27 mouse cellular contexts compared by ENCODE assay signal in genomic region chr4:4699102-4699501, GRCm38 (mm10).
"Had no signal": no experiment of that assay in that cellular context is flagged by ENCODE, and none has a peak within 500 bp of the region (broad histone marks: within the 10 kb centered on the region; RNA-seq: fewer than 3 reads in every experiment).

No protein-coding gene starts in this region.

- H3K36me3 ChIP-seq: heart, embryonic 13.5 days; heart, embryonic 15.5 days; hindbrain, embryonic 13.5 days; hindbrain, embryonic 15.5 days; kidney, embryonic 15.5 days; limb, embryonic 13.5 days; limb, embryonic 15.5 days; liver, embryonic 12.5 days had no signal

- H3K4me2 ChIP-seq: heart, embryonic 11.5 days; heart, embryonic 13.5 days; heart, embryonic 15.5 days; hindbrain, embryonic 13.5 days; hindbrain, embryonic 15.5 days; kidney, embryonic 15.5 days; limb, embryonic 13.5 days; limb, embryonic 15.5 days; liver, embryonic 12.5 days had no signal

- H3K27ac ChIP-seq: heart, adult 2 months; heart, embryonic 13.5 days; heart, embryonic 15.5 days; hindbrain, embryonic 13.5 days; hindbrain, embryonic 15.5 days; hindbrain, postnatal 0 days; kidney, embryonic 15.5 days; kidney, postnatal 0 days; limb, embryonic 13.5 days; limb, embryonic 15.5 days; liver, embryonic 12.5 days; liver, embryonic 14.5 days had no signal

- H3K9me3 ChIP-seq: heart, embryonic 13.5 days; heart, embryonic 15.5 days; hindbrain, embryonic 13.5 days; hindbrain, embryonic 15.5 days; kidney, embryonic 15.5 days; limb, embryonic 13.5 days; limb, embryonic 15.5 days; liver, embryonic 12.5 days had no signal

- H3K4me3 ChIP-seq: heart, adult 2 months; heart, embryonic 13.5 days; heart, embryonic 15.5 days; hindbrain, embryonic 13.5 days; hindbrain, embryonic 15.5 days; kidney, embryonic 15.5 days; limb, embryonic 13.5 days; limb, embryonic 15.5 days; liver, embryonic 12.5 days had no signal

- H3K4me1 ChIP-seq: heart, embryonic 13.5 days; heart, embryonic 15.5 days; hindbrain, embryonic 13.5 days; hindbrain, embryonic 15.5 days; kidney, embryonic 15.5 days; limb, embryonic 13.5 days; limb, embryonic 15.5 days; liver, embryonic 12.5 days had no signal

- ATAC-seq: hindbrain, postnatal 0 days; intestine, embryonic 16.5 days; liver, embryonic 12.5 days had no signal

- H3K27me3 ChIP-seq: heart, embryonic 13.5 days; heart, embryonic 15.5 days; hindbrain, embryonic 13.5 days; hindbrain, embryonic 15.5 days; kidney, embryonic 15.5 days; limb, embryonic 13.5 days; limb, embryonic 15.5 days; liver, embryonic 12.5 days had no signal

- H3K9ac ChIP-seq: heart, embryonic 13.5 days; heart, embryonic 15.5 days; hindbrain, embryonic 13.5 days; hindbrain, embryonic 15.5 days; kidney, embryonic 15.5 days; limb, embryonic 13.5 days; limb, embryonic 15.5 days; liver, embryonic 12.5 days; liver, embryonic 14.5 days had no signal

- DNase-seq: gastrocnemius, postnatal 14 days; gastrocnemius, postnatal 36 days; heart, adult 11 months; heart, adult 2 months; heart, postnatal 14 days; heart, postnatal 36 days; kidney, adult 11 months; kidney, adult 2 months; kidney, adult 9 months; kidney, postnatal 14 days; kidney, postnatal 36 days; layer of hippocampus, adult 9-11 months; layer of hippocampus, postnatal 36 days; left cerebral cortex, postnatal 4 days had no signal
